ENCODE assay signal across 14 mouse cellular contexts in genomic region chr14:86441895-86442679, GRCm38 (mm10).
"Had no signal": no experiment of that assay in that cellular context is flagged by ENCODE, and none has a peak within 500 bp of the region (broad histone marks: within the 10 kb centered on the region; RNA-seq: fewer than 3 reads in every experiment).

No protein-coding gene starts in this region.

- H3K27me3 ChIP-seq: liver, embryonic 15.5 days; midbrain, embryonic 15.5 days had no signal

- DNase-seq: kidney, adult 11 months; kidney, adult 9 months; kidney, postnatal 36 days; lung, adult 2 months; lung, postnatal 36 days; right cerebral cortex, adult 18-20 months; right cerebral cortex, postnatal 25 days had no signal

- H3K4me1 ChIP-seq: limb, embryonic 10.5 days; liver, embryonic 15.5 days; midbrain, embryonic 15.5 days had no signal

- ATAC-seq: lung, postnatal 0 days; midbrain, embryonic 15.5 days had no signal

- H3K4me3 ChIP-seq: left cerebral cortex, adult 2 months; limb, embryonic 10.5 days; liver, embryonic 15.5 days; midbrain, embryonic 15.5 days had no signal

- H3K9ac ChIP-seq: liver, embryonic 15.5 days; midbrain, embryonic 15.5 days had no signal

- H3K4me2 ChIP-seq: liver, embryonic 11.5 days; liver, embryonic 15.5 days; midbrain, embryonic 15.5 days had no signal

- H3K27ac ChIP-seq: kidney, postnatal 0 days; left cerebral cortex, adult 2 months; limb, embryonic 10.5 days; liver, embryonic 15.5 days; midbrain, embryonic 15.5 days had no signal

- H3K9me3 ChIP-seq: limb, embryonic 10.5 days; liver, embryonic 15.5 days; midbrain, embryonic 15.5 days had no signal

- H3K36me3 ChIP-seq: limb, embryonic 10.5 days; liver, embryonic 15.5 days; midbrain, embryonic 15.5 days had no signal
